Mouse (Mus musculus): ENCODE measurements at regions not wholly inside any gene's neighbourhood (a gene's known extent, or its start where the extent isn't known, plus 50 kb on each side); places are given as distances from the start of the nearest gene placed in this dataset.

DNA sequence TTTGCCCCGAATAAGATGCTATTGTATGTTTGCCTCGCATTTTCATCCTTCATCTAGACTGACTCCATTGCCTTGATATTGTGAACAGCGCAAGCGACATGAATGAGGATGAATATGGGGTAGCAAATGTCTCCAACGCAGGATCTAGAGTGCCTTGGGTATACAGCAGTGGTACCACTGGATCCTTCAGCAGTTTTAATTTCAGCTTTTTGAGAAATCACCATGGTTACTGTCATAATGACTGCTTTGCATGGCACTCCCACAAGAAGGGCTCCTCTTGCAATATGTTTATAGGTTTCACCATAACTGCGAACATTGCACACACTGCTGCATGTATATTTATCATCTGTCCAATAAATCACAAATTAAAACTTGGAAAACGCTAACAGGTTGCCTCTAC lies 107.8 kb upstream of the Col1a2 start:
- no peak overlapping the region for H3K4me3 ChIP-seq (replicated peaks in 1 of 3; ENCODE audit: low read depth in 2 of 3, low read length in 2 of 3, poor library complexity in 1 of 3)
- H3K9ac ChIP-seq (ENCODE audit: insufficient read depth, low read depth) = no peak overlapping the region
- H3K27ac ChIP-seq (ENCODE audit: insufficient read depth, low read depth) = no peak overlapping the region
- TF ChIP-seq TBP (conservative IDR thresholded peaks at IDR 0.05; ENCODE audit: low read depth, low read length) (no peak), ZC3H11A (IDR thresholded peaks at IDR 0.05; ENCODE audit: low read depth, low read length) (no peak), SIN3A (IDR thresholded peaks at IDR 0.05; ENCODE audit: low read length) (no peak), ZNF384 (IDR thresholded peaks at IDR 0.05; ENCODE audit: low read depth, low read length) (no peak), RAD21 (IDR thresholded peaks at IDR 0.05; ENCODE audit: low read depth, low read length) (no peak), UBTF (IDR thresholded peaks at IDR 0.05; ENCODE audit: low read depth, low read length) (no peak), ELF1 (IDR thresholded peaks at IDR 0.05; ENCODE audit: low read depth, low read length) (no peak), POLR2A (IDR thresholded peaks at IDR 0.05; ENCODE audit: low read depth, low read length) (no peak), MAX (IDR thresholded peaks at IDR 0.05; ENCODE audit: low read length) (no peak), ZMIZ1 (IDR thresholded peaks at IDR 0.05; ENCODE audit: low read depth, low read length) (no peak), RCOR1 (conservative IDR thresholded peaks at IDR 0.05; ENCODE audit: low read depth, low read length) (no peak), MYC (IDR thresholded peaks at IDR 0.05; ENCODE audit: low read depth, low read length) (no peak), E2F4 (IDR thresholded peaks at IDR 0.05; ENCODE audit: insufficient replicate concordance, low read depth, low read length) (no peak)
- in situ Hi-C loops (cut with MboI; ENCODE audit: low pct_ligation_motif_present, low pct_unique_long_range_greater_than_20kb, low sequenced_read_pairs) = no loop called here
- H3K9me3 ChIP-seq (replicated peaks; ENCODE audit: low read length) = no peaks in the 10 kb centered on the region
- H3K79me2 ChIP-seq (replicated peaks; ENCODE audit: control insufficient read depth, extremely low read depth, insufficient read depth, poor library complexity, severe bottlenecking) = no peaks in the 10 kb centered on the region
- dilution Hi-C loops (cut with MboI; ENCODE audit: extremely low pct_ligation_motif_present, extremely low pct_unique_long_range_greater_than_20kb, low sequenced_read_pairs) = no loop called here
- no peak for DNase-seq (ENCODE audit: extremely low read depth)
- H3K36me3 ChIP-seq (replicated peaks in 1 of 2; ENCODE audit: control insufficient read depth in 1 of 2, insufficient read depth in 1 of 2, low read length in 1 of 2) = no peaks in the 10 kb centered on the region
- peaks cover 9 to 13% of the 10 kb centered on the region in 2 experiments; a peak in 3 of 4 replicates for H3K4me1 ChIP-seq (ENCODE audit: control insufficient read depth in 1 of 2, insufficient read depth in 2 of 2)
- no peaks in the 10 kb centered on the region for H3K27me3 ChIP-seq (replicated peaks)
- no peak overlapping the region for H3K4me2 ChIP-seq (ENCODE audit: insufficient read depth, low read depth, poor library complexity, severe bottlenecking)

DNA sequence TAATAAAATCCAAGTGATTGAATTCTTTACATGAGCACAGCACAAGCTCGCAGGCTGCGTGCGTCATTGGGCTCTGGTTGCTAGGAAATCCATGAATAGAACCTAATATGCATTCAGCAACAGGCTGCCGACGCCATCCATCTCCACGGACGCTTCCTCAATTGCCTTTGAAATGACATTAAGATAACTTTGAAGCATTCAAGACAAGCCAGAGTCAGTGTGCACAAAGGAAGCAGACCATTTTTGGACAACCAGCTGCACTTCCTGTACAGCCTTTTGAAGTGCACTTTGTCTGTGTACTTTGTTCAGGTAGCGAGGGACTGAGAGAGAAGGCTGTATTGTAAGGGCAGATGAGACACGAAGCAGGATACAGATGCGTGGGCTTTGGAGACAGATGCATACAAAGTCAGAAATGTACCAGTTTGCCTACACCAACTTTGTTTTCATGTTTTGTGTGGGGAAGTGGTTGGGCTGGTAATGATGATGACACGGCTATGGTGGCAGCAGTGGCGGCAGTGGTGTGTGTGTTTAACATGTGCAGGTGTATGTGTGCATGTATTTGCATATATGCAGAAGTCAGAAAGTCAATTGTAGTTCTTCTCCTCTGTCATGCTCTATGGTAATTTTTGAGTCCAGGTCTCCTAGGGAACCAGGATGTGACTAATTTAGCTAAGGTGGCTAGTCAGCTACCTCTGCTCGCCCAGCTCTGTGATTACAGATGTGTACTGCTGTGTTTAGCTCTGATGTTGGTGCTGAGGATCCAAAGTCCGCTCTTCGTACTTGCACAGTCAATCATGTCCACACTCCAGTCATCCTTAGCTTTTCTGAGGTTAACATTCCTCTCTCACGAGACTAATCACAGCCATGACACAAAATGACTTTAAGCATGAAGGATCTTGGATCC lies 106.7 kb upstream of the Col1a2 start:
- TF ChIP-seq BHLHE40 (IDR thresholded peaks at IDR 0.05; ENCODE audit: low read depth, low read length) = peak; percentile 18; the same call in 1 of the 2 replicates
- TF ChIP-seq CHD1 (IDR thresholded peaks at IDR 0.05; ENCODE audit: low read depth, low read length) = no peak
- H3K4me3 ChIP-seq (replicated peaks in 1 of 3; ENCODE audit: low read depth in 2 of 3, low read length in 2 of 3, poor library complexity in 1 of 3) = no peak overlapping the region
- 0 out of 2 replicates have a peak overlapping the region, but pooled peaks have one; percentile 8 for H3K4me2 ChIP-seq (ENCODE audit: insufficient read depth, low read depth, poor library complexity, severe bottlenecking)
- dilution Hi-C loops (cut with MboI; ENCODE audit: extremely low pct_ligation_motif_present, extremely low pct_unique_long_range_greater_than_20kb, low sequenced_read_pairs) = no loop called here
- H3K27ac ChIP-seq (ENCODE audit: insufficient read depth, low read depth) = no peak overlapping the region
- no peaks in the 10 kb centered on the region for H3K27me3 ChIP-seq (replicated peaks)
- no peaks in the 10 kb centered on the region for H3K36me3 ChIP-seq (replicated peaks in 1 of 2; ENCODE audit: control insufficient read depth in 1 of 2, insufficient read depth in 1 of 2, low read length in 1 of 2)
- no peaks in the 10 kb centered on the region for H3K9me3 ChIP-seq (replicated peaks; ENCODE audit: low read length)
- H3K79me2 ChIP-seq (replicated peaks; ENCODE audit: control insufficient read depth, extremely low read depth, insufficient read depth, poor library complexity, severe bottlenecking) = no peaks in the 10 kb centered on the region
- peak; percentile 24 for DNase-seq (ENCODE audit: extremely low read depth)
- H3K4me1 ChIP-seq (ENCODE audit: control insufficient read depth in 1 of 2, insufficient read depth in 2 of 2) = peaks cover 9 to 13% of the 10 kb centered on the region in 2 experiments; a peak in 3 of 4 replicates
- in situ Hi-C loops (cut with MboI; ENCODE audit: low pct_ligation_motif_present, low pct_unique_long_range_greater_than_20kb, low sequenced_read_pairs) = no loop called here
- H3K9ac ChIP-seq (ENCODE audit: insufficient read depth, low read depth) = no peak overlapping the region

Measured in CH12.LX (cell line).